Mouse (Mus musculus) c-Kit-positive CD71-positive TER-119-negative erythroid progenitor cells, embryonic 14.5 days (primary cell): ENCODE data around the gene Tbcd.

Experiments used
- DNase-seq: peaks from one replicate; pipeline ENCODE4 v3.0.0-alpha.2; 2013; ENCODE audit warnings: low read depth

Tbcd gene

GRCm38 (mm10) chr11:121564265-121564664 is 112.5 kb downstream of the Tbcd start:
- DNase-seq: no peak

- no peak for DNase-seq
Measured at GRCm38 (mm10) chr11:121581856-121582255, 130.1 kb downstream of the Tbcd start.

- DNase-seq: no peak
Measured at GRCm38 (mm10) chr11:121597254-121597653, 145.5 kb downstream of the Tbcd start.

- DNase-seq: no peak
Measured at GRCm38 (mm10) chr11:121601422-121601821, 149.7 kb downstream of the Tbcd start.

GRCm38 (mm10) chr11:121605604-121606003 is 153.9 kb downstream of the Tbcd start:
- DNase-seq: no peak

- no peak for DNase-seq
Measured at GRCm38 (mm10) chr11:121610976-121611375, 159.2 kb downstream of the Tbcd start.

GRCm38 (mm10) chr11:121615961-121616485 is 164.3 kb downstream of the Tbcd start:
- DNase-seq: no peak

- DNase-seq: no peak
Measured at GRCm38 (mm10) chr11:121616501-121616900, 164.8 kb downstream of the Tbcd start.

- no peak for DNase-seq
Measured at GRCm38 (mm10) chr11:121617371-121617770, 165.6 kb downstream of the Tbcd start.

GRCm38 (mm10) chr11:121625007-121625406 is 173.3 kb downstream of the Tbcd start:
- DNase-seq: no peak

GRCm38 (mm10) chr11:121627521-121627920 is 175.8 kb downstream of the Tbcd start:
- DNase-seq: no peak

- no peak for DNase-seq
Measured at GRCm38 (mm10) chr11:121629529-121629928, 177.8 kb downstream of the Tbcd start.

GRCm38 (mm10) chr11:121630406-121630805 is 178.7 kb downstream of the Tbcd start:
- no peak for DNase-seq

GRCm38 (mm10) chr11:121631410-121631809 is 179.7 kb downstream of the Tbcd start:
- DNase-seq: no peak

GRCm38 (mm10) chr11:121636646-121637045 is 184.9 kb downstream of the Tbcd start:
- DNase-seq: no peak

- no peak for DNase-seq
Measured at GRCm38 (mm10) chr11:121641501-121642145, 189.9 kb downstream of the Tbcd start.

GRCm38 (mm10) chr11:121645394-121645793 is 193.6 kb downstream of the Tbcd start:
- no peak for DNase-seq

- no peak for DNase-seq
Measured at GRCm38 (mm10) chr11:121647321-121647720, 195.6 kb downstream of the Tbcd start.

- no peak for DNase-seq
Measured at GRCm38 (mm10) chr11:121648166-121648565, 196.4 kb downstream of the Tbcd start.

GRCm38 (mm10) chr11:121649900-121650299 is 198.2 kb downstream of the Tbcd start:
- no peak for DNase-seq

GRCm38 (mm10) chr11:121650668-121651067 is 198.9 kb downstream of the Tbcd start:
- no peak for DNase-seq

- no peak for DNase-seq
Measured at GRCm38 (mm10) chr11:121651556-121651955, 199.8 kb downstream of the Tbcd start.

GRCm38 (mm10) chr11:121651983-121652382 is 200.2 kb downstream of the Tbcd start:
- no peak for DNase-seq
